Mouse (Mus musculus) liver, embryonic 15.5 days (tissue): ENCODE measurements around the gene Spata13. TPM values are rescaled to one million over a fixed set of nuclear protein-coding genes. Genes with fewer than 3 reads are reported as not detected.

Experiments used
- ATAC-seq: fragments of 200-750 bp; cut with Nextera tagmentation; 2 replicates; pipeline ENCODE4 v1.8.0; 2017; ENCODE audit warnings: moderate number of reproducible peaks, mild to moderate bottlenecking, moderate library complexity; ENCODE audit not compliant: insufficient read depth
- H3K27ac ChIP-seq: fragments of 300-500 bp; sonication (generic); replicated peaks from 2 replicates; pipeline ENCODE4 v1.5.1; 2015; ENCODE audit warnings: mild to moderate bottlenecking, inconsistent platforms
- H3K27me3 ChIP-seq: fragments of 300-500 bp; sonication (generic); 2 replicates; pipeline ENCODE4 v1.6.1; 2015; ENCODE audit warnings: mild to moderate bottlenecking, inconsistent platforms
- H3K36me3 ChIP-seq: fragments of 300-500 bp; sonication (generic); replicated peaks from 2 replicates; pipeline ENCODE4 v1.6.1; 2015; ENCODE audit warnings: moderate library complexity, mild to moderate bottlenecking, inconsistent platforms
- H3K4me1 ChIP-seq: fragments of 300-500 bp; sonication (generic); replicated peaks from 2 replicates; pipeline ENCODE4 v1.6.1; 2015; ENCODE audit warnings: inconsistent platforms
- H3K4me2 ChIP-seq: fragments of 300-500 bp; sonication (generic); 2 replicates; pipeline ENCODE4 v1.6.1; 2015; ENCODE audit warnings: moderate library complexity, mild to moderate bottlenecking, inconsistent platforms
- H3K4me3 ChIP-seq: fragments of 300-500 bp; sonication (generic); replicated peaks from 2 replicates; pipeline ENCODE4 v1.5.1; 2015; ENCODE audit warnings: mild to moderate bottlenecking, inconsistent platforms
- H3K9ac ChIP-seq: fragments of 300-500 bp; sonication (generic); 2 replicates; pipeline ENCODE4 v1.6.1; 2015; ENCODE audit warnings: moderate library complexity, mild to moderate bottlenecking, inconsistent platforms
- H3K9me3 ChIP-seq: fragments of 300-500 bp; sonication (generic); replicated peaks from 2 replicates; pipeline ENCODE4 v1.6.1; 2016; ENCODE audit warnings: inconsistent platforms
- WGBS: fragments of 180-500 bp; shearing (Covaris S2); methylation state at CpG from one replicate; pipeline ENCODE4 v1.1.7; 2015; ENCODE audit warnings: mixed read lengths; ENCODE audit not compliant: insufficient replicate concordance; 5-methylcytosine and 5-hydroxymethylcytosine counted together
- polyA plus RNA-seq: library from polyadenylated mRNA; unstranded; fragments of >200 nt; fragmentation: Nextera tagmentation; extraction: Ambion mirVana; gene quantifications from 2 replicates; pipeline ENCODE4 v1.2.1, GENCODE M21; 2015

The Spata13 gene
- polyA plus RNA-seq, 1 experiment from 2014 or later: 18.2 TPM

GRCm38 (mm10) chr14:60641120-60641519 lies 7.3 kb downstream of the Spata13 start:
- Histone ChIP-seq H3K4me2 (no peak overlapping the region), H3K4me1 (peaks cover 66% of the 10 kb centered on the region)
- no peak for ATAC-seq

DNA sequence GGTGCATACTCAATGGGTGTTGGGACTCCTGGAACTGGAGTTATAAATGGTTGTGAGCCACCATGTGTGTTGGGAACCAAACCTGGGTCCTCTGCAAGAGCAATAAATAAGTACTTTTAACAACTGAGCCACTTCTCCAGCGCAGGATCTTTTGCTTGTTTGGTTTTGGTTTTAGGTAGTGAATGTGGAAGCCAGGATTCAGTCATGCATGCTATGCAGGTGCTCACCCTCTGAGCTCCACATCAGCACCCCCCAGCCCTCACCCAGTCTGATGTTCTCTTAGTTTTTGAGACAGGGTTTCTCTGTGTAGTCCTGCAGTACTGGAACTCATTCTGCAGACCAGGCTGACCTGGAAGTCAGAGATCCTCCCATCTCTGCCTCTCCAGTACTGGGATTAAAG lies 8.3 kb downstream of the Spata13 start:
- ATAC-seq: no peak
- Histone ChIP-seq H3K9ac (no peak overlapping the region), H3K27ac (no peak overlapping the region), H3K4me3 (no peak overlapping the region), H3K4me2 (no peak overlapping the region), H3K4me1 (peaks cover 60% of the 10 kb centered on the region), H3K36me3 (peaks cover 11% of the 10 kb centered on the region), H3K27me3 (0 out of 2 replicates have a peak, but pooled peaks cover 9% of the 10 kb centered on the region), H3K9me3 (no peaks in the 10 kb centered on the region)
- 55% methylated on average over 1 of the region's 1 CpGs for WGBS

More at GRCm38 (mm10) chr14:60641120-60641519, 7.3 kb downstream of the Spata13 start:
- H3K27ac ChIP-seq: no peak overlapping the region
- WGBS: 81% methylated on average over 6 of the region's 6 CpGs
- H3K36me3 ChIP-seq: peaks cover 19% of the 10 kb centered on the region
- no peaks in the 10 kb centered on the region for H3K9me3 ChIP-seq
- 0 out of 2 replicates have a peak, but pooled peaks cover 9% of the 10 kb centered on the region for H3K27me3 ChIP-seq
- H3K9ac ChIP-seq: no peak overlapping the region
- no peak overlapping the region for H3K4me3 ChIP-seq

- Histone ChIP-seq H3K4me3 (no peak overlapping the region), H3K9me3 (no peaks in the 10 kb centered on the region), H3K9ac (no peak overlapping the region), H3K36me3 (0 out of 2 replicates have a peak, but pooled peaks cover 5% of the 10 kb centered on the region), H3K27ac (no peak overlapping the region), H3K4me2 (no peak overlapping the region), H3K4me1 (peaks cover 49% of the 10 kb centered on the region), H3K27me3 (no peaks in the 10 kb centered on the region)
- 87% methylated on average over 14 of the region's 14 CpGs for WGBS
- ATAC-seq: no peak
Observed at GRCm38 (mm10) chr14:60643098-60643870, 9.5 kb downstream of the Spata13 start.

- Histone ChIP-seq H3K9ac (no peak overlapping the region), H3K4me3 (no peak overlapping the region), H3K27me3 (no peaks in the 10 kb centered on the region), H3K27ac (no peak overlapping the region), H3K36me3 (0 out of 2 replicates have a peak, but pooled peaks cover 3% of the 10 kb centered on the region), H3K9me3 (no peaks in the 10 kb centered on the region), H3K4me1 (peaks cover 48% of the 10 kb centered on the region), H3K4me2 (no peak overlapping the region)
- no peak for ATAC-seq
- whole genome bisulfite sequencing: 64% methylated on average over 5 of the region's 5 CpGs
Observed at GRCm38 (mm10) chr14:60646373-60646772, 12.6 kb downstream of the Spata13 start.

DNA sequence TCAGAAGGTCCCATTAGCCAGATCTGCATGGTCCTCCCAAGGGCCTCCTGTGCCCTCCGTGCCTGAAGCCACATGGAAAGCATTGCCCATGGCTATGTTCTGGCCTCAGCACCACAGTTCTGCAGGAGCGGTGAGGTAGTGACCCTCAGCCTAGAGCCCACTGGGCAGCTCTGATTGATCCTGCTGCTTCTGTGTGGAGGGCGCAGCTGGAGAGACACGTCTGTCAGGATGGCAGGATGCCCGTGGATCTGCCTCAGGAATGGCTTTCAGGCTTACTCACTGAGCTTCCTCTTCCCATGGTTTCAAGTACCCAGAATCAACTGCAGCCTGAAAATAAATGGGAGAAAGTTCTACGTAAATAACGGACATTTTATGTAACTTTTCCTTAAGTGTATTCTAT lies 14.1 kb downstream of the Spata13 start:
- Histone ChIP-seq H3K4me1 (peaks cover 58% of the 10 kb centered on the region), H3K4me2 (no peak overlapping the region), H3K4me3 (no peak overlapping the region), H3K27me3 (no peaks in the 10 kb centered on the region), H3K9me3 (no peaks in the 10 kb centered on the region), H3K36me3 (no peaks in the 10 kb centered on the region), H3K9ac (no peak overlapping the region), H3K27ac (no peak overlapping the region)
- ATAC-seq: no peak
- WGBS: 81% methylated on average over 7 of the region's 7 CpGs

DNA sequence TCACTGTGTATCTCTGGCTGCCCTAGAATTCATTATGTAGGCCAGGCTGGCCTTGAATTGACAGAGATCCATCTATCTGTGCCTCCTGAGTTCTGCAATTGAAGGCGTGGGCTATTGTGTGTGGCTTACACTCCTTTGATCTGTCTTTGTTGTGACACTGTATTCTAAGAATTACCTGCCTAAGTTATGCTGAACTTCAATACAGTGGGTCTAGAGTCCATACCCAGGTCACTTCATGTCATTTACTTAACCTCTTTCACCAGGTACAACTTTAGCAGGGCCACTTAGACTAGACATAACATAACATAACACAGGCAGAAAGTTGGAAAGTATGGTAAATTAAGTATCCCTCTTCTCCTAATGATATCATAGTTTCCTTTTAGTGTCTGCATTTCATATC lies 15.2 kb downstream of the Spata13 start:
- no peaks in the 10 kb centered on the region for H3K27me3 ChIP-seq
- H3K9ac ChIP-seq: no peak overlapping the region
- ATAC-seq: no peak
- 53% methylated on average over 1 of the region's 1 CpGs for WGBS
- no peaks in the 10 kb centered on the region for H3K36me3 ChIP-seq
- H3K4me1 ChIP-seq: peaks cover 63% of the 10 kb centered on the region
- no peak overlapping the region for H3K4me3 ChIP-seq
- no peak overlapping the region for H3K4me2 ChIP-seq
- no peak overlapping the region for H3K27ac ChIP-seq
- no peaks in the 10 kb centered on the region for H3K9me3 ChIP-seq

- Histone ChIP-seq H3K36me3 (0 out of 2 replicates have a peak, but pooled peaks cover 4% of the 10 kb centered on the region), H3K9ac (no peak overlapping the region), H3K9me3 (no peaks in the 10 kb centered on the region), H3K4me1 (peaks cover 88% of the 10 kb centered on the region), H3K27ac (peak overlapping the region; percentile 94), H3K4me3 (no peak overlapping the region), H3K4me2 (peak overlapping the region; percentile 69), H3K27me3 (no peaks in the 10 kb centered on the region)
- 77% methylated on average over 4 of the region's 4 CpGs for WGBS
- no peak for ATAC-seq
Observed at GRCm38 (mm10) chr14:60653184-60653583, 19.4 kb downstream of the Spata13 start.

DNA sequence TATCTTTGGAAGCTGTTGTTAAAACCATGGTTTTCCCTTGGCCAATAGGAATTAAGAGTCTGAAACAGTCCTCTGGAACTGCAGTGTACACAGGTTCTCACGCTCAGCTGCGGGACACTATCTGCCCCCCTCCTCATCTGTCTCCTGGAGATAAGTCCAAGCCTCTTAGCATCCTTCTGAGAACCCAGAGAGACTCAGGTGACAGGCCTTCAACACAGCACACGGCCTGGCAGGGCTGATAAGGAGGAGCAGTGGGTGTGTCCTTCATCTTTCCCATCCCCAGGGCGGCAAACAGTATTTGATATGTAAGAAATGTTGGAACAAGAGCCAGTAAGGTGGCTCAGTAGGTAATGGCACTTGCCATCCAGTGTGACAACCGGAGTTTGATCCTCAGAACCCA lies 20.2 kb downstream of the Spata13 start:
- H3K27ac ChIP-seq: peak overlapping the region; percentile 94
- 20% methylated on average over 5 of the region's 5 CpGs for WGBS

GRCm38 (mm10) chr14:60654708-60655107 lies 20.9 kb downstream of the Spata13 start:
- no peaks in the 10 kb centered on the region for H3K27me3 ChIP-seq
- peak overlapping the region; percentile 94 for H3K27ac ChIP-seq
- ATAC-seq: no peak
- 76% methylated on average over 11 of the region's 11 CpGs for WGBS
- H3K9ac ChIP-seq: peak overlapping the region; percentile 54
- 0 out of 2 replicates have a peak, but pooled peaks cover 4% of the 10 kb centered on the region for H3K36me3 ChIP-seq
- H3K4me1 ChIP-seq: peaks cover 94% of the 10 kb centered on the region
- H3K9me3 ChIP-seq: no peaks in the 10 kb centered on the region
- no peak overlapping the region for H3K4me3 ChIP-seq
- peak overlapping the region; percentile 69 for H3K4me2 ChIP-seq

More for the DNA sequence above, 20.2 kb downstream of the Spata13 start:
- no peaks in the 10 kb centered on the region for H3K9me3 ChIP-seq
- peak; percentile 99 for ATAC-seq
- H3K27me3 ChIP-seq: no peaks in the 10 kb centered on the region
- H3K9ac ChIP-seq: peak overlapping the region; percentile 54
- H3K4me3 ChIP-seq: peak overlapping the region; percentile 39
- H3K4me1 ChIP-seq: peaks cover 88% of the 10 kb centered on the region
- 0 out of 2 replicates have a peak, but pooled peaks cover 4% of the 10 kb centered on the region for H3K36me3 ChIP-seq
- H3K4me2 ChIP-seq: peak overlapping the region; percentile 69

DNA sequence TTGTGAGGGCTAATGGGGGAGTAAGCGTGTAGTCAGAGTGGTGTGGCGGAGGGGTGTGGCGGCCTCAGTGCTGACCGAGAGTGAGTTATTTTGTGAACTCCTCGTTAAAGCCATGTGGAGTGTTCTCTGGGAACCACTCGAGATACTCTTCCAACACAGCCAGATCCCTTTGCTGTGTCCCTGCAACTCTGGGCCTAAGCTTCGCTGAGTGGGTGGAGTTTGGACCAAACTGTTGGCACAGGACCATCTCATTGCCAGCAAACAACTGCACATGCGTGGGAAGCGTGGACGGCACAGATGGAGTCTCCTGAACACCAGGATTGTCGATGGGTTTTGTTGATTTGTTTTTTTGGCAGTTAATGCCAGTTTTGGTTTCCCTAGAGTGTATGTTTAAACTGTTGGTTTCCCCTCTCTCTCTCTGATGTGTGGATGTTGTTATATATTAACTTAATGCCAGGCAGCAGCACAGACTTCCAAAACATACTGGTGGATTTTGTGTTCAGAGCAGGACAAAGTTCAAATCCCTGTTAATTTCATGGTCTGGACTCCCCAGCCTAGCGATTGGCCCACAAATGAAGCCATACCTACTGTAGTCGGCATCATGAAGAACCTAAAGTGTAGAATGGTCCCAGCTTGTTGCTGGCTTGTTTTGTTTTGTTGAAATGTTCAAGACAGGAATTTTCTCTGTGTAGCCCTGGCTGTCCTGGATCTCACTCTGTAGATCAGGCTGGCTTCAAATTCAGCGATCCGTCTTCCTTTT lies 22.3 kb downstream of the Spata13 start:
- 0 out of 2 replicates have a peak, but pooled peaks have one; percentile 1 for ATAC-seq
- Histone ChIP-seq H3K4me2 (peak overlapping the region; percentile 27), H3K4me3 (no peak overlapping the region), H3K36me3 (0 out of 2 replicates have a peak, but pooled peaks cover 13% of the 10 kb centered on the region), H3K9ac (peak overlapping the region; percentile 25; the same call in 1 of the 2 replicates), H3K9me3 (no peaks in the 10 kb centered on the region), H3K27me3 (no peaks in the 10 kb centered on the region), H3K27ac (peak overlapping the region; percentile 94), H3K4me1 (peaks cover 86% of the 10 kb centered on the region)
- whole genome bisulfite sequencing: 79% methylated on average over 15 of the region's 15 CpGs

DNA sequence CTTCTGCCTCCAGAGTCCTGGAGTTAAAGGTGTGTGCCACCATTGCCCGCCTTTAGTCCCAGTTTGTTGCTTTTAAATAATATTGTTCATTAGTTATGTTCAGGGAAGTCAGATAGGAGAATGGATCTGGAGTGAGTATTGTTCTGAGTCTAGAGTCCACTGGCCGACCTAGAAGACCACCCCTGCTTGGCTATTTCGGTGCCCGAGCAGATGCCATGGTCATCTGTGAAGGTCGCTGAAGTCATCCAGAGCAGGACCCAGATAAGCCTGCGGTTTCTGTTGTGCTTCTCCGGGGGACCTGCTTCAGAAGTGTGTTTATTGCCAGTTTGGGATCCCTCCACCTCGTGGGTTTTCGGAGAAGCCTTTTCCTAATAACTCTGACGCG lies 22.9 kb downstream of the Spata13 start:
- Histone ChIP-seq H3K9ac (no peak overlapping the region), H3K27me3 (no peaks in the 10 kb centered on the region), H3K4me3 (no peak overlapping the region), H3K9me3 (no peaks in the 10 kb centered on the region), H3K27ac (peak overlapping the region; percentile 94), H3K4me1 (peaks cover 86% of the 10 kb centered on the region), H3K4me2 (0 out of 2 replicates have a peak overlapping the region, but pooled peaks have one; percentile 3), H3K36me3 (0 out of 2 replicates have a peak, but pooled peaks cover 13% of the 10 kb centered on the region)
- ATAC-seq: no peak
- 74% methylated on average over 11 of the region's 11 CpGs for WGBS
